26 mouse cellular contexts compared by ENCODE assay signal in the genomic region with DNA sequence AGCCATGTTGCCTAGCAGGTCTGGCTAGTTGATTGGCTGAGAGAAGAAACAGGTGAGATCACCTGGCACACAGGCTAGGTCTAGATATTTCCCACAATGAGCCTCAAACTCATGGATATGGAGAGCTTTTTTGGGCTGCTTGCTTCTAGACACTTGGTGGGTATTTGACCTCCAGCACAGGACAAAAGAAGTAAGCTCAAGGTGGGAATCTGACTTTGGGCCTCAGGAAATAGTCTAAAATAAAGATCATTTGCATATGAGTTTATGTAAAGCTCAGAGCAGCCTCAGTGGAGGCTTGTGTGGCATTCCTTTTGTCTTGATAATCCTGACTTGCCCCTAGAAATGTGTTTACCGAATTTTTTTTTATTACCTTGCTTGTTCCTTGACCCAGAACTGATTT.
"Had no signal": no experiment of that assay in that cellular context is flagged by ENCODE, and none has a peak within 500 bp of the region (broad histone marks: within the 10 kb centered on the region; RNA-seq: fewer than 3 reads in every experiment).

No protein-coding gene starts in this region.

- DNase-seq: gastrocnemius, postnatal 14 days; gastrocnemius, postnatal 36 days; heart, adult 11 months; heart, adult 2 months; heart, postnatal 14 days; heart, postnatal 36 days; kidney, adult 11 months; kidney, adult 2 months; kidney, adult 9 months; kidney, postnatal 14 days; kidney, postnatal 36 days; layer of hippocampus, adult 9-11 months; layer of hippocampus, postnatal 36 days; left cerebral cortex, postnatal 4 days had no signal

- H3K4me1 ChIP-seq: heart, embryonic 13.5 days; heart, embryonic 15.5 days; hindbrain, embryonic 13.5 days; hindbrain, embryonic 15.5 days; kidney, embryonic 15.5 days; limb, embryonic 13.5 days; limb, embryonic 15.5 days; liver, embryonic 12.5 days had no signal

- H3K36me3 ChIP-seq: heart, embryonic 13.5 days; heart, embryonic 15.5 days; hindbrain, embryonic 13.5 days; hindbrain, embryonic 15.5 days; kidney, embryonic 15.5 days; limb, embryonic 13.5 days; limb, embryonic 15.5 days; liver, embryonic 12.5 days had no signal

- H3K9me3 ChIP-seq: heart, embryonic 13.5 days; heart, embryonic 15.5 days; hindbrain, embryonic 13.5 days; hindbrain, embryonic 15.5 days; kidney, embryonic 15.5 days; limb, embryonic 13.5 days; limb, embryonic 15.5 days; liver, embryonic 12.5 days had no signal

- H3K4me3 ChIP-seq: heart, adult 2 months; heart, embryonic 13.5 days; heart, embryonic 15.5 days; hindbrain, embryonic 13.5 days; hindbrain, embryonic 15.5 days; kidney, embryonic 15.5 days; limb, embryonic 13.5 days; limb, embryonic 15.5 days; liver, embryonic 12.5 days had no signal

- H3K9ac ChIP-seq: heart, embryonic 13.5 days; heart, embryonic 15.5 days; hindbrain, embryonic 13.5 days; hindbrain, embryonic 15.5 days; kidney, embryonic 15.5 days; limb, embryonic 13.5 days; limb, embryonic 15.5 days; liver, embryonic 12.5 days; liver, embryonic 14.5 days had no signal

- H3K27me3 ChIP-seq: heart, embryonic 13.5 days; heart, embryonic 15.5 days; hindbrain, embryonic 13.5 days; hindbrain, embryonic 15.5 days; kidney, embryonic 15.5 days; limb, embryonic 13.5 days; limb, embryonic 15.5 days; liver, embryonic 12.5 days had no signal

- H3K27ac ChIP-seq: heart, adult 2 months; heart, embryonic 13.5 days; heart, embryonic 15.5 days; hindbrain, embryonic 13.5 days; hindbrain, embryonic 15.5 days; hindbrain, postnatal 0 days; kidney, embryonic 15.5 days; kidney, postnatal 0 days; limb, embryonic 13.5 days; limb, embryonic 15.5 days; liver, embryonic 12.5 days; liver, embryonic 14.5 days had no signal

- ATAC-seq: hindbrain, postnatal 0 days; intestine, embryonic 16.5 days; liver, embryonic 12.5 days had no signal
